ENCODE assay signal across 8 mouse cellular contexts in the genomic region with DNA sequence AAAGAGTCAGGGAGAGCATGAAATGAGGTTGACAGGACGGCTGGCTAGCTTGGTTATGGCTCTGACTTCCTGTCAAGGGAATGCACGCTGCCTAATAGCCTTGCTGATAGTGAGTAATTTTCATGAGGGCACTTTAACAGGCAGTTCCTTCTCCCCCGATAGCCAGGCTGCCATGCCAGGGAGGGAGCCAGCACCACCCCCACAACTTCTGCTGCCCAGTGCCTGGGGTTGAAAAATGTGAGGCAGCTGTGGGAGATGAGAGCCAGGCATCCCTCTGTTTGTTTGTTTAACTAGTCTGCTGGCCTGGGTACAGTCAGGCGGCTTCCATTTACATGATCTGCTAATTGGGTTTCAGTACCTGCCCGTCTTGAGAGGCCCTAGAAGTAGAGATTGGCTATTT.
DNase-seq lines count a peak whose midpoint lies in the region; ATAC-seq lines count a peak whose summit lies in the region.

No protein-coding gene starts in this region.

- ATAC-seq in hindbrain, embryonic 14.5 days (ENCODE audit: low FRiP score), result peak; percentile 64; the same call in 1 of the 2 replicates

- no peak overlapping the region for H3K27ac ChIP-seq in hindbrain, embryonic 14.5 days

- no peaks in the 10 kb centered on the region; the same call in 1 of the 2 replicates for H3K4me1 ChIP-seq in hindbrain, embryonic 14.5 days (replicated peaks; ENCODE audit: control insufficient read depth, insufficient read depth, low read length)

- no peak overlapping the region; the same call in 1 of the 2 replicates for H3K4me2 ChIP-seq in hindbrain, embryonic 14.5 days (replicated peaks)

- no peaks in the 10 kb centered on the region for H3K27me3 ChIP-seq in hindbrain, embryonic 14.5 days (ENCODE audit: control insufficient read depth, insufficient read depth, low read length)

- WGBS in hindbrain, embryonic 14.5 days, result 33% methylated on average over 5 of the region's 5 CpGs

- H3K4me3 ChIP-seq in hindbrain, embryonic 14.5 days (replicated peaks; ENCODE audit: low read length), result no peak overlapping the region

- peak; percentile 18 for DNase-seq in gastrocnemius, postnatal 10 days
- DNase-seq in gastrocnemius, adult 8-10 months (ENCODE audit: low spot score in 2 of 2), result no peak
- DNase-seq in urinary bladder, postnatal 14 days (ENCODE audit: low spot score), result peak; percentile 10
- DNase-seq in urinary bladder, adult 2 months (ENCODE audit: low spot score), result no peak
- DNase-seq in hindbrain, embryonic 14.5 days (ENCODE audit: low spot score), result no peak
- DNase-seq in lung, postnatal 14 days, result peak; percentile 20
- no peak for DNase-seq in cerebellum, adult 9-10 months
- DNase-seq in thymus, postnatal 4 days, result no peak

- H3K9ac ChIP-seq in hindbrain, embryonic 14.5 days, result no peak overlapping the region

- H3K9me3 ChIP-seq in hindbrain, embryonic 14.5 days (ENCODE audit: control insufficient read depth, low read length), result peaks cover 11% of the 10 kb centered on the region

- H3K36me3 ChIP-seq in hindbrain, embryonic 14.5 days (replicated peaks; ENCODE audit: control insufficient read depth, insufficient read depth), result no peaks in the 10 kb centered on the region

Comparison
In these comparisons a context has a peak if more than half of its experiments do, and no peak if none do; other contexts are left out.
1. DNase-seq: peak in gastrocnemius, postnatal 10 days (single experiment), urinary bladder, postnatal 14 days (single experiment) and lung, postnatal 14 days (single experiment); none in gastrocnemius, adult 8-10 months (0 of 2), urinary bladder, adult 2 months (single experiment), hindbrain, embryonic 14.5 days (single experiment), cerebellum, adult 9-10 months (single experiment) and thymus, postnatal 4 days (single experiment).